Mouse (Mus musculus) bone marrow macrophage, adult 2 months (primary cell): Measurements from ENCODE around the gene Pou6f1.

Source experiments
- CTCF ChIP-seq: IDR thresholded peaks from 2 replicates; pipeline ENCODE4 v1.5.1; 2012; ENCODE audit warnings: low read depth, mild to moderate bottlenecking, low read length, moderate library complexity
- POLR2A ChIP-seq: IDR thresholded peaks from 2 replicates; pipeline ENCODE4 v1.6.1; 2012; ENCODE audit warnings: mild to moderate bottlenecking, low read depth, low read length, borderline replicate concordance

GRCm38 (mm10) chr15:100551326-100552307 is 48.2 kb downstream of the Pou6f1 start, which contains the start of gene Tfcp2:
- TF ChIP-seq POLR2A (peak; percentile 85; the same call in 1 of the 2 replicates), CTCF (no peak)
